ENCODE assay signal across 16 mouse cellular contexts in genomic region chr4:155014791-155015190, GRCm38 (mm10). TPM values are rescaled to one million over a fixed set of nuclear protein-coding genes. Genes with fewer than 3 reads are reported as not detected.
DNase-seq lines count a peak whose midpoint lies in the region; ATAC-seq lines count a peak whose summit lies in the region.
"Had no signal": no experiment of that assay in that cellular context is flagged by ENCODE, and none has a peak within 500 bp of the region (broad histone marks: within the 10 kb centered on the region; RNA-seq: fewer than 3 reads in every experiment).

No protein-coding gene starts in this region.

- 0 out of 2 replicates have a peak overlapping the region, but pooled peaks have one; percentile 26 for H3K9ac ChIP-seq in forebrain, embryonic 13.5 days
- H3K9ac ChIP-seq in forebrain, embryonic 16.5 days (replicated peaks; ENCODE audit: low read depth, low read length), result no peak overlapping the region
- H3K9ac ChIP-seq: liver, embryonic 13.5 days had no signal

- H3K4me1 ChIP-seq in forebrain, embryonic 13.5 days, result peaks cover 49% of the 10 kb centered on the region
- H3K4me1 ChIP-seq in forebrain, embryonic 16.5 days (replicated peaks; ENCODE audit: control insufficient read depth, insufficient read depth, low read length), result peaks cover 41% of the 10 kb centered on the region

- intact Hi-C loops in left cerebral cortex, postnatal 25 days (cut with DNase I), result loop anchor here (2.0 to 5.0 kb wide), 2 partner anchors 38 to 50 kb away; partner anchors contain the start of gene Pank4

- no peak for ATAC-seq in forebrain, embryonic 13.5 days
- no peak for ATAC-seq in forebrain, embryonic 16.5 days
- ATAC-seq: lung, postnatal 0 days had no signal

- no peaks in the 10 kb centered on the region for H3K36me3 ChIP-seq in forebrain, embryonic 13.5 days (ENCODE audit: poor library complexity, severe bottlenecking)
- H3K36me3 ChIP-seq in forebrain, embryonic 16.5 days (ENCODE audit: control insufficient read depth, insufficient read depth), result no peaks in the 10 kb centered on the region
- H3K36me3 ChIP-seq: liver, embryonic 13.5 days had no signal

- no peak overlapping the region for H3K4me2 ChIP-seq in forebrain, embryonic 13.5 days
- no peak overlapping the region for H3K4me2 ChIP-seq in forebrain, embryonic 16.5 days (ENCODE audit: low read length)
- H3K4me2 ChIP-seq: liver, embryonic 13.5 days had no signal

- peak; percentile 84 for DNase-seq in right cerebral cortex, adult 18-20 months
- no peak for DNase-seq in right cerebral cortex, postnatal 4 days
- peak; percentile 66 to 94 for DNase-seq in left cerebral cortex, postnatal 25 days (ENCODE audit: low spot score in 2 of 2)
- DNase-seq in yolk sac, embryonic 10.5 days (ENCODE audit: low spot score), result no peak
- no peak for DNase-seq in adrenal gland, adult 18-20 months (ENCODE audit: low spot score in 2 of 2)
- DNase-seq: adrenal gland, postnatal 10 days; heart, adult 2 months; liver, embryonic 13.5 days; spleen, adult 18-20 months; thymus, postnatal 4 days had no signal

- no peak overlapping the region for H3K4me3 ChIP-seq in forebrain, embryonic 13.5 days
- no peak overlapping the region for H3K4me3 ChIP-seq in forebrain, embryonic 16.5 days (replicated peaks; ENCODE audit: low read length)
- H3K4me3 ChIP-seq: heart, adult 2 months; liver, embryonic 13.5 days had no signal

- H3K27me3 ChIP-seq in forebrain, embryonic 13.5 days, result peaks cover 2% of the 10 kb centered on the region; the same call in 1 of the 2 replicates
- H3K27me3 ChIP-seq in forebrain, embryonic 16.5 days (replicated peaks; ENCODE audit: control insufficient read depth, insufficient read depth, low read length), result no peaks in the 10 kb centered on the region

- 75% methylated on average over 12 of the region's 12 CpGs for WGBS in forebrain, embryonic 13.5 days
- WGBS in forebrain, embryonic 16.5 days, result 66% methylated on average over 12 of the region's 12 CpGs

- no peak overlapping the region for H3K27ac ChIP-seq in forebrain, embryonic 13.5 days
- no peak overlapping the region for H3K27ac ChIP-seq in forebrain, embryonic 16.5 days (ENCODE audit: low read length)
- H3K27ac ChIP-seq: heart, adult 2 months; liver, embryonic 13.5 days; stomach, postnatal 0 days had no signal

- no peaks in the 10 kb centered on the region for H3K9me3 ChIP-seq in forebrain, embryonic 13.5 days (replicated peaks)
- no peaks in the 10 kb centered on the region for H3K9me3 ChIP-seq in forebrain, embryonic 16.5 days (ENCODE audit: control insufficient read depth, low read length)
- H3K9me3 ChIP-seq: liver, embryonic 13.5 days had no signal

RNA-seq across cellular contexts. Expression of gene Plch2, which starts 41.8 kb away (rescaled TPM):
- polyA plus RNA-seq in forebrain, embryonic 13.5 days (2015; fragmentation: Nextera tagmentation; extraction: Ambion mirVana), result 5.9 and 6.3 TPM in 2 replicates
- 11.3 and 14.1 TPM in 2 replicates for polyA plus RNA-seq in forebrain, embryonic 16.5 days (2015; fragmentation: Nextera tagmentation; extraction: Ambion mirVana)
- 10 to 100 TPM; 76.2 to 81.5 TPM for total RNA-seq in left cerebral cortex, postnatal 25 days (2021)
- under 1 TPM; 0.33 to 0.35 TPM for total RNA-seq in adrenal gland, adult 18-20 months (2021)
- total RNA-seq: heart, adult 2 months had no signal

RNA-seq across cellular contexts. Expression of gene Pank4, which starts 50.9 kb away (rescaled TPM):
- polyA plus RNA-seq in forebrain, embryonic 13.5 days (2015; fragmentation: Nextera tagmentation; extraction: Ambion mirVana), result 41.1 and 45.0 TPM in 2 replicates
- 47.1 and 47.3 TPM in 2 replicates for polyA plus RNA-seq in forebrain, embryonic 16.5 days (2015; fragmentation: Nextera tagmentation; extraction: Ambion mirVana)
- 10 to 100 TPM; 37.6 to 39.8 TPM for total RNA-seq in left cerebral cortex, postnatal 25 days (2021)
- total RNA-seq in adrenal gland, adult 18-20 months (2021), result 10 to 100 TPM; 28.3 to 31.9 TPM

RNA-seq across cellular contexts. Expression of gene Pex10, which starts 52.0 kb away (rescaled TPM):
- 18.5 and 22.8 TPM in 2 replicates for polyA plus RNA-seq in forebrain, embryonic 13.5 days (2015; fragmentation: Nextera tagmentation; extraction: Ambion mirVana)
- 19.5 and 22.1 TPM in 2 replicates for polyA plus RNA-seq in forebrain, embryonic 16.5 days (2015; fragmentation: Nextera tagmentation; extraction: Ambion mirVana)
- total RNA-seq in left cerebral cortex, postnatal 25 days (2021), result 10 to 100 TPM; 18.7 to 20.2 TPM
- total RNA-seq in adrenal gland, adult 18-20 months (2021), result 10 to 100 TPM; 18.2 to 20.3 TPM

RNA-seq across cellular contexts. Expression of gene Hes5, which starts 54.1 kb away (rescaled TPM):
- polyA plus RNA-seq in forebrain, embryonic 13.5 days (2015; fragmentation: Nextera tagmentation; extraction: Ambion mirVana), result 243 and 266 TPM in 2 replicates
- 91.4 and 100 TPM in 2 replicates for polyA plus RNA-seq in forebrain, embryonic 16.5 days (2015; fragmentation: Nextera tagmentation; extraction: Ambion mirVana)
- 10 to 100 TPM; 35.8 to 41.3 TPM for total RNA-seq in left cerebral cortex, postnatal 25 days (2021)
- not detected for total RNA-seq in adrenal gland, adult 18-20 months (2021)
- total RNA-seq: heart, adult 2 months had no signal
- polyA plus RNA-seq: C2C12; heart, postnatal 0 days had no signal

Comparison
In these comparisons a context has a peak if more than half of its experiments do, and no peak if none do; other contexts are left out.
1. DNase-seq: peak in right cerebral cortex, adult 18-20 months (single experiment) and left cerebral cortex, postnatal 25 days (2 of 2); none in right cerebral cortex, postnatal 4 days (single experiment), yolk sac, embryonic 10.5 days (single experiment) and adrenal gland, adult 18-20 months (0 of 2).
2. RNA of gene Plch2, which starts 41.8 kb away (total RNA-seq): 76.2 to 81.5 TPM in left cerebral cortex, postnatal 25 days; 0.33 to 0.35 TPM in adrenal gland, adult 18-20 months; every median in the first group is over 10 times any median in the second.